Mouse (Mus musculus) ES-E14 (cell line): ENCODE results near the gene Rasl11b.

Source experiments
- HCFC1 ChIP-seq: IDR thresholded peaks from 2 replicates; pipeline ENCODE4 v1.6.1; 2012; ENCODE audit warnings: low read length, inconsistent platforms, borderline replicate concordance; ENCODE audit not compliant: insufficient read depth
- ZNF384 ChIP-seq: IDR thresholded peaks from 2 replicates; pipeline ENCODE4 v1.6.1; 2012; ENCODE audit warnings: low read depth, low read length, inconsistent platforms

- no peak for TF ChIP-seq HCFC1
- TF ChIP-seq ZNF384, result no peak
Measured at GRCm38 (mm10) chr5:74246453-74246852, 51.4 kb downstream of the Rasl11b start.
